Mouse (Mus musculus) forebrain, embryonic 11.5 days (tissue): ENCODE measurements at regions not wholly inside any gene's neighbourhood (a gene's known extent, or its start where the extent isn't known, plus 50 kb on each side); places are given as distances from the start of the nearest gene placed in this dataset.

ENCODE experiments used
- ATAC-seq: fragments of 200-750 bp; cut with Nextera tagmentation; replicated peaks from 2 replicates; pipeline ENCODE4 v1.8.0; 2017; ENCODE audit warnings: moderate TSS enrichment; ENCODE audit not compliant: low FRiP score
- DNase-seq: peaks from one replicate; pipeline ENCODE4 v3.0.0-alpha.2; 2017; ENCODE audit warnings: low spot score
- H3K27ac ChIP-seq: fragments of 300-500 bp; sonication (generic); 2 replicates; pipeline ENCODE4 v1.5.1; 2014; ENCODE audit warnings: low read depth, low read length
- H3K27me3 ChIP-seq: fragments of 300-500 bp; sonication (generic); 2 replicates; pipeline ENCODE4 v1.6.1; 2014; ENCODE audit warnings: mild to moderate bottlenecking, low read length, mixed read lengths; ENCODE audit not compliant: control insufficient read depth, insufficient read depth
- H3K36me3 ChIP-seq: fragments of 300-500 bp; sonication (generic); 2 replicates; pipeline ENCODE4 v1.6.1; 2014; ENCODE audit warnings: mild to moderate bottlenecking, low read length, moderate library complexity, mixed read lengths; ENCODE audit not compliant: control insufficient read depth, insufficient read depth
- H3K4me1 ChIP-seq: fragments of 300-500 bp; sonication (generic); replicated peaks from 2 replicates; pipeline ENCODE4 v1.6.1; 2014; ENCODE audit warnings: low read length, mixed read lengths; ENCODE audit not compliant: control insufficient read depth, insufficient read depth
- H3K4me2 ChIP-seq: fragments of 300-500 bp; sonication (generic); 2 replicates; pipeline ENCODE4 v1.6.1; 2014; ENCODE audit warnings: low read depth, mild to moderate bottlenecking, low read length, moderate library complexity, mixed read lengths; ENCODE audit not compliant: severe bottlenecking
- H3K4me3 ChIP-seq: fragments of 300-500 bp; sonication (generic); 2 replicates; pipeline ENCODE4 v1.5.1; 2014; ENCODE audit warnings: low read depth, low read length
- H3K9ac ChIP-seq: fragments of 300-500 bp; sonication (generic); 2 replicates; pipeline ENCODE4 v1.6.1; 2014; ENCODE audit warnings: low read length
- H3K9me3 ChIP-seq: fragments of 300-500 bp; sonication (generic); 2 replicates; pipeline ENCODE4 v1.6.1; 2016; ENCODE audit warnings: low read length, mixed read lengths; ENCODE audit not compliant: control insufficient read depth
- WGBS: fragments of 180-500 bp; shearing (Covaris S2); extraction: QIAGEN DNeasy Blood & Tissue Kit; methylation state at CpG from one replicate; pipeline ENCODE4 v1.1.7; 2014; 5-methylcytosine and 5-hydroxymethylcytosine counted together

DNA sequence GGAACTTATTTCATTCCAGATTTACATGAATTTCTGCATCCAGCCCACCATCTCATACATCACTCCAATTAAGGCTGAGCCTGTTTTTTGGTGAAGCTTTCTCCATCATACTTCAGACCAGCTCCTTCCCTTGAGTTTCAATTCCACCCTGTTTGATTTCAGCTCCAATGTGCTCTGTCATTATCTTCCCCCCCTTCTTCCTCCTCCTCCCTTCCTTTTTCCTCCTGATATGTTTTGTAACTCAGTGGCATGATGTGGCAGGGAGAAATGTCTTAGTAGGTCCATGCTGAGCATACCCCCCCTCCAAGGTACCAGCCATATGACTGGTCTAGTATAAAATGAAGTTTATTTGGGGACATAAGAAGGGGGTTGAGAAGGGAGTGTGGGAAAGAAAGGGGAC, 420.8 kb downstream of the Atp23 start:
- Histone ChIP-seq H3K27ac (no peak overlapping the region), H3K4me2 (no peak overlapping the region), H3K4me3 (no peak overlapping the region), H3K27me3 (no peaks in the 10 kb centered on the region), H3K4me1 (no peaks in the 10 kb centered on the region), H3K9me3 (no peaks in the 10 kb centered on the region), H3K9ac (no peak overlapping the region), H3K36me3 (no peaks in the 10 kb centered on the region)
- ATAC-seq (no peak), DNase-seq (no peak)

DNA sequence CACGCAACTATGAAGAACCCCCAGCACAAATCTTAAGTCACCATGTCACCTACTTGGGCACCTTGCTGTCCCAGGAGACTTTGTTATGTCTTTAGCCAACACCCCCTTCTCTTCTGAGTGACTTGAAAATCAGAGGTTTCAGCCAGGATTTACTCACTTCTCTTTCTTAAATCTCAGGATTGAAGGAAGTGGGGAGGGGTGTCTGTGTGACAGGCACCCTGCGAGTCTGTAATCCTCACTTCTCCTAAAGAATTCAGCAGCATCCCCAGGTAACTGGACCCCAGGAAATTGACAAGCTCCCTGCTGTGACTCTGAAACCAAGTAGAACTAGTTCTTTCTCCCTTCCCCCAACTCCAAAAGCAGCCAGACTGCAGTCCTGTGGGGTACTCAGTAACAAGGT, 421.4 kb downstream of the Atp23 start:
- H3K4me3 ChIP-seq, result no peak overlapping the region
- no peak overlapping the region for H3K27ac ChIP-seq
- no peaks in the 10 kb centered on the region for H3K9me3 ChIP-seq
- ATAC-seq (no peak), DNase-seq (no peak)
- H3K9ac ChIP-seq, result no peak overlapping the region
- H3K36me3 ChIP-seq, result no peaks in the 10 kb centered on the region
- H3K4me1 ChIP-seq, result no peaks in the 10 kb centered on the region
- 43% methylated on average over 2 of the region's 2 CpGs for WGBS
- H3K4me2 ChIP-seq, result no peak overlapping the region
- H3K27me3 ChIP-seq, result no peaks in the 10 kb centered on the region

DNA sequence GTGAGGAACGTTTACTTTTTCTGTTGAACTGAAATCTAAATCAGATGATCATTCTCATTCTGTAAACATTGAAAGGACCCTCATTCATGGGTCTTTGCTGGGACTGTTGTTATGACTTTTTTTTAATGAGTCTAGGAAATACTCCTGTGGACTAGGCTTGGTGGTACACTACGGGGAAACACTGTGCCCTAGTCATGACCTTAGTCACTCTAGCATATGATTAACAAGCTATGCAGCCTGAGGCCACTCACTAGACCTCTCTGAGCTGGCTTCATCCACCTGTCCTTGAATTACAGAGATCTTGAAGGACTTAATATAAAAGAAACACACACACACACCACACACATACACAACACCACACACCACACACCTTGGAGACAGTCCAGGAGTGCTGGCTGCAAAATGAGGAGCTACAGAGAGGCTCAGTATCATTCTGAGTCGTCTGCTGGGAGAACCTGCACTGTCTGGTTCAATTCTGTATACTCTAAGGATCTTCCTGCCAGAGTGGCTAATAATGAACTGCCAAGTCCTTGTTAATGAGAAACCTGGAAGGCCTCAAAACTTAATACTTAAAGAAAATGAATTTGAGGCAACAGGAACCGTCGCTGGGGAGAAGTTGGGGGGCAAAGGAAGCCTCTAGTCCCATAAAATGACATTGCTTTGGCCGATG, 428.0 kb downstream of the Atp23 start:
- WGBS, result 80% methylated on average over 6 of the region's 6 CpGs
- H3K4me2 ChIP-seq, result no peak overlapping the region
- H3K9ac ChIP-seq, result no peak overlapping the region
- no peak for DNase-seq
- no peaks in the 10 kb centered on the region for H3K4me1 ChIP-seq
- H3K27ac ChIP-seq, result no peak overlapping the region
- H3K4me3 ChIP-seq, result no peak overlapping the region
- no peaks in the 10 kb centered on the region for H3K36me3 ChIP-seq
- H3K27me3 ChIP-seq, result no peaks in the 10 kb centered on the region
- H3K9me3 ChIP-seq, result no peaks in the 10 kb centered on the region
- no peak for ATAC-seq

DNA sequence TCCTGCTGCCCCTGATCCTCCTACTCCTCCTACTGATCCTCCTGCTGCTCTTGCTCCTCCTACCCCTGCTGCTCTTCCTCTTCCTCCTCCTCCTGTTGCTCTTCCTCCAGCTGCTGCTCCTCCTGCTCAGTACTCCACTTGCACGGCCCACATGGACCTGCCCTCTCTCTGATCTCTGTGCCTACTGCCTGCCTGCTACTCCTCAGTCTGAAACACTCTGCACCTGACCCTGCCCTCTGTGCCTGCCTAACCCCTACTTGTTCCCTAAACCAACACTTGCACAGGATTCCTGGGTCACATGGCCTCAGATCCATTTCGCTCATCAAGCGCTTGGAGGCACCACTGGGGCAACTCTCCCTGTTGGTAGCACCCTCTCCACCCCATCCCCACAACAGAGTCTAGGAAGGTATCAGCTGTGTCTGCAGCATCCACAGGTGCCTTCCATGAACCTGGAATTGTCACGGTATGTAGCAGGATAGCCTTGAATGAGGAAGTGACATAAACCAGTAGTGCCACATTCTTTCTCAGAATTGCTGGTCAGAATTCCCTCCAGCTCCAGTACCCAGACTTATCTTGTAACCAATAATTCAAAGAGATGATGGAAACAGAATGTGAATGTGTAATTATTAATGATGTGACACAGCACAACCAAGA, 430.2 kb downstream of the Atp23 start:
- Histone ChIP-seq H3K27me3 (no peaks in the 10 kb centered on the region), H3K4me1 (no peaks in the 10 kb centered on the region), H3K4me2 (no peak overlapping the region), H3K9me3 (no peaks in the 10 kb centered on the region), H3K9ac (no peak overlapping the region; the same call in 1 of the 2 replicates), H3K36me3 (no peaks in the 10 kb centered on the region), H3K27ac (no peak overlapping the region), H3K4me3 (no peak overlapping the region)
- no peak for ATAC-seq
- no peak for DNase-seq
- 78% methylated on average over 4 of the region's 4 CpGs for WGBS

DNA sequence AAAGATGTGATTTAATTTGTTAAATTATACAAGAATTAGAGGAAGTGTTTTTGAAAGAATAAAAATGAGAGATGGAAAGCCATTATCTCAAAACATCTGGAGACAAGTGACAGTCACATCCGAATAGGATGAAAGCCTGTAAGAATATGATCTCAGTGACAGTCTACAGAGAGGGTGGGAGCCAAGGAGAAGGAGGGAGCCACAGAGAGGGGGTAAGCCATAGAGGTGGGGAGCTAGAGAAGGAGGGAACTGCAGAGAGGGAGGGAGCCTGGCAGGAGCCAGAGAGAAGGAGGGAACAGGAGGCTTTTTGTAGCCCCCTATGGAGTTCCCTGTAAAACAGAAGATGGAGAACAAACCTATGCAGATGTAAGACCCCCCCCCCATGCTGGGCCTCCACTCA, 438.4 kb downstream of the Atp23 start:
- 87% methylated on average over 1 of the region's 1 CpGs for WGBS
- DNase-seq (no peak), ATAC-seq (no peak)
- Histone ChIP-seq H3K27ac (no peak overlapping the region), H3K9me3 (no peaks in the 10 kb centered on the region), H3K4me1 (no peaks in the 10 kb centered on the region), H3K9ac (no peak overlapping the region), H3K4me3 (no peak overlapping the region), H3K27me3 (no peaks in the 10 kb centered on the region), H3K36me3 (no peaks in the 10 kb centered on the region), H3K4me2 (no peak overlapping the region)

DNA sequence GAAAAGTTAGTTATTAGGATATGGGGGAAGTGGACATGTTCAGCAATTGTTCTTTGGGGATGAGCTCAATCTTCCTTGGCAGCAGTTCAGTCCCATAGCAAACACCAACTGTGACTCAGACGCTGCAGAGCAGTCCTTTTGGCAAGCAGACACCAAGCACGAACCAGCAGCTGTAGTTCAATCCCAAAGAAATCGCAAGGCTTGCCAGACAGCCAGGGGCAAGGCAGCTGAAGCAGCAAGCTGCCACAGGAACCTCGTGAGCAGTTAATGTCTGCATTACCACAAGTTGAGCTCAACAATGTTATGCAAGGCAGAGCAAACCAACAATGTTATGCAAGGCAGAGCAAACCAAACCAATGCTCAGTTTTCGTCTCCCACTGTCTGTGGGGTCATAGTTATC, 442.6 kb downstream of the Atp23 start:
- ATAC-seq (no peak), DNase-seq (no peak)
- Histone ChIP-seq H3K36me3 (no peaks in the 10 kb centered on the region), H3K9ac (no peak overlapping the region), H3K27me3 (no peaks in the 10 kb centered on the region), H3K27ac (no peak overlapping the region), H3K9me3 (no peaks in the 10 kb centered on the region), H3K4me3 (no peak overlapping the region), H3K4me2 (no peak overlapping the region), H3K4me1 (no peaks in the 10 kb centered on the region)
- WGBS, result 89% methylated on average over 5 of the region's 5 CpGs

DNA sequence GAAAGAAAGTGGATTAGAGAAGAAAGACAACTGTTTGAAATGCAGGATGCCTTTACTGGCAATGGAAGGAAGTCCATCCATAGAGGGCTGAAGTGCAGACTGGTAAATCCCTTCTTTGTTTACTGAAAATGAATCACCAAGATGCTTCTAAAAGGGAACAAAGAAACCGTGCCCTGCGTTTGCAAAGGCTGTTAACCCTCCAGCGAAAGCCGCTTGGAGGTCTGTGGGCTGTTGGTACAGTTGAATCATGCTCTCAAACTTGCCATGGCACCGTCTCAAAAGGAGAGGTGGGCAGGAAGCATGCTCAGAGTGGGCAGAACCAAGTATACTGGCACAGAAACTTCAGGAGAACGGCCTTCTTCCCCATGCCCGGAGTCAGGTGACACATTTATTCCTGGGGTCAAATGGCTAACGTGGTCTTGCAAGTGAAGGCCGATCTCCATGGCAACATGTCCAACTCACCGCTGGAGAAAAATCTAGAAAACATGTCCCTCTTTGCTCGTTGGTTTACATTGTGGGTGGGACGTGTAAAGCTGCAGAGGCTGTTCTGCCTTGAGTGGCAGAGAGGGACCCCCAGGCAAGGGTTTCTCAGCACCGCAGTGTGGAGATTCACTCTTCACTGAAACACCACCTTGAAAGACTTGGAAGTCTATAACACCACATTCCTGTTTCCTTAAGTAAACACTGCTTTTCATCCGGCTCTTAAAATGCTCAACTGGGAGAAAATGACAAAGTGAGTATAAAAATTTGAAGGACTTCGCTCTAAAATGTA, 448.2 kb downstream of the Atp23 start:
- H3K27me3 ChIP-seq, result no peaks in the 10 kb centered on the region
- ATAC-seq (no peak), DNase-seq (no peak)
- H3K9ac ChIP-seq, result no peak overlapping the region
- 68% methylated on average over 15 of the region's 15 CpGs for WGBS
- H3K4me3 ChIP-seq, result no peak overlapping the region
- no peaks in the 10 kb centered on the region for H3K36me3 ChIP-seq
- H3K4me2 ChIP-seq, result no peak overlapping the region
- H3K4me1 ChIP-seq, result no peaks in the 10 kb centered on the region
- no peak overlapping the region for H3K27ac ChIP-seq
- no peaks in the 10 kb centered on the region for H3K9me3 ChIP-seq

DNA sequence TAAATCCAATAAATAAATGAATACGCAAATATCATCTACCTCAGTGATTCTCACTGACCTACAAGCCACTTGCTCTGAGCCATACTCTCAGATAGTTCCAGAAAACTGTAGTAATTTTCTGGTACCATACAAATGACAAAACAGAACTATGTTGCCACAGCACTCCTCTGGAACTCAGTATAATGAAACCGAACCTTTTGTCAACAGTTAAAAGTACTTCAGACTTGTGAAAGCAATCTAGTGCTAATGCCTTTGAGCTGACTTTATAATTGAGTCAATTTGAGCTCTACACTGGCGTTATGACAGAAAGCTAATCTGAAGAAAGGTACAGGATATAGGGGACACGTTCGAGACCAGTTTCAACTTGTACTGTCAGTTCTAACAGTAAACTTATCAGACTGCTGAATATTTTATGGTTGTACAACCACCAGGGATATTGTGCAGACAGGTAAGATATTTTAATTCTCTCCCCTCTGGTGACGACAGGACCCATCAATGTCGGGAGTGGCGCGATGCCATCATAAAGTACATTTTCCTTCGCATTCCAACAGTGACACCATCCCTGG, 449.0 kb downstream of the Atp23 start:
- Histone ChIP-seq H3K9ac (no peak overlapping the region), H3K4me1 (no peaks in the 10 kb centered on the region), H3K4me2 (no peak overlapping the region), H3K27ac (no peak overlapping the region), H3K27me3 (no peaks in the 10 kb centered on the region), H3K4me3 (no peak overlapping the region), H3K36me3 (no peaks in the 10 kb centered on the region), H3K9me3 (no peaks in the 10 kb centered on the region)
- DNase-seq (no peak), ATAC-seq (no peak)
- WGBS, result 86% methylated on average over 10 of the region's 10 CpGs
